Mouse (Mus musculus): ENCODE results near the gene Tmem238.
"Not testable (repeated sequence)": the region's sequence is repeated elsewhere in the genome, so short reads cannot be mapped to it uniquely, and the experiment has no call there.

Tmem238 gene

DNA sequence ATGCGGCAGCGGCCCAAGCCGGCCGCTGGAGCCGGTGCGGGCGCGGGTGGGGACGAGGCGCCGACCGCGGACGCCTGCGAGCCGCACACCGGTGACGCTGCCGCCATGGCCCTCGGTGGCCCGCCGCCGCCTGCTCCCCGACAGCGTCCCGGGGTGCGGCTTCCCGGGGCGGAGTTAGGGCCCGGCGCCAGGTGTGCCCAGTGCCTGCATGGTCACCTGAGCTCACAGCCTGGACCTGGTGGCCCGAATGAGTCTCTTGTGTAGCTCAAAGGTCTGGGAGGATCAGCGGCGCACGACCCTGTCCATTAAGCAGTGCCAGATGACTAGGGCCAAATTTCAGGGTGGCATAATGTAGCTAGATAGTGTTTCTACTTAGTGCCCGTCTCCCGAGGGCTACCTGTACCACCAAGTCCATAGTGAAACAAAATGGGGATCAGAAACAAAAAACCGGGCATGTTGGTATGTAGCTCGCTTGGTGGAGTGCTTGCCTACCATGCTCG, at the start of gene Tmem238:
TSS of gene Tmem238 (minus strand) at position 221 of the 500 bp plus-strand sequence.
- DNase-seq, result peak; percentile 81

DNA sequence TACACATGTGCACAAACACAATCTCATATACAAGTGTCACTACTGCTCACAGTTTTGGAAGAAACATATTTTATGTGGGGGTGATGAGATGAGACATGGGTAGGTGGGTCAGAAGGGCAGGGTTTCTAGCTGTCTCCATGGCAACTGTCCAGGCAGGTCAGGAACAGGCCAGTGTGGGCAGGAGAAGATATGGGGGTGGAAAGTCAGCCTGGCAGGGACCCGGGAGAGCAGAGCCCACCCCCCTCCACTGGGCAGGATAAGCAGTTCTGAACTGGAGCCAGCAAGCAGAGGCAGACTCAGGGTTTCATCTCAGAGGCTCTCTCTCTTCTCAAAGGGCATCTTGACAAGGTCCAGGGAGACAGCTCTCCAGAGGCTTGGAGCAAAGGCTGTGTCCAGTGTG, 48.2 kb upstream of the Tmem238 start:
- peak; percentile 47 for DNase-seq

DNA sequence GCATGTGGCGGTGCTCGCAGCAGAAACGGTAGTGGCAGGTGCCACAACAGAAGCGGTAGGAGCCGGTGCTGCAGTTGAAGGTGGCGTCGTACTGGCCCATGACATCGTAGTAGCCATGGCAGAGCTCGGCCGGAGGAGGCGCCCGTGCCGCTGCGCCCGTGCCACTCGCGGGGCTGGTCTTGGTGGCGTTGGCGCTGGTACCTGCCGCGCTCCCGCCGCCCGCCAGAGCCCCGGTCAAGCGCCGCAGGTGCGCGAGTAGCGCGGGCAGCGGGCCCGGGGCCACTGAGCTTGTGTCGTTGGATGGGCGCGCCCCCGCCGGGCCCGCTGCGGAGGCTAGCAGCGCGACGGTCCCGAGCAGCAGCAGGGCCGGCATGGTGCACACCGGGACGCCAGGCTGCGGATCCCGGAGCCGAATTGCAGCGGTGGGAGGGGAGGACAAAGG, 46.9 kb upstream of the Tmem238 start:
- DNase-seq, result peak; percentile 89

DNA sequence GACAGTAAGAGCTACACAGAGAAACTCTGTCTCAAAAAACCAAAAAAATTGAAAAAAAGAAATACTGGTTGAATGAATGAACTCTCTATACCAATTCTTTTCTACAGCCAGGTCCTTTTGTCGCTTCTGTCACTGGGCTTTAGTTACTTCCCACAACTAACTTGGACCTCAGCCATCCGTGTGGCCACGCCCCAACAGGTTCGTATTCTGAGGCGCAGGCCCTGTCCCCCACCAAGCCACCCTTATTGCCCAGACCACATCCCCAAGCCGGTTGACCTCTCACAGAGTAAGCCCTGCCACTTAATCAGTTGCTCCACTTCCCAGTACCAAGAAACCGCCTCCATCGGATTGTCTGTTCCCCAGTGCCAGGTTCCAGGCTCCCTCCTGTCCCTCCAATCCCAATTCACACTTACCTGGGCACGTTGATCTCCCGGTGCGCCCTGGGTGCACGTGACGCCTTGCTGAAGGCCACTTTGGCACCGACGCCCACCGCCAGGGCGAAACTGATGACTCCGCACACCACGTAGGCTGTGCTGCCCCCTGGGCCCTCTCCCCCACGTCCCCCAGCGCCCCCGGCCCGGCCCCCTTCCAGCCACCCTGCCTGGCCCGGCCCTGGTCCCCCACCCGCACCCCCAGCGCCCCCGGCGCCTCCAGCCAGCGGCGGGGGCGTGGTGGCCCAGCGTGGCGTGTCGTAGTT, 46.3 kb upstream of the Tmem238 start:
- no peak for DNase-seq

DNA sequence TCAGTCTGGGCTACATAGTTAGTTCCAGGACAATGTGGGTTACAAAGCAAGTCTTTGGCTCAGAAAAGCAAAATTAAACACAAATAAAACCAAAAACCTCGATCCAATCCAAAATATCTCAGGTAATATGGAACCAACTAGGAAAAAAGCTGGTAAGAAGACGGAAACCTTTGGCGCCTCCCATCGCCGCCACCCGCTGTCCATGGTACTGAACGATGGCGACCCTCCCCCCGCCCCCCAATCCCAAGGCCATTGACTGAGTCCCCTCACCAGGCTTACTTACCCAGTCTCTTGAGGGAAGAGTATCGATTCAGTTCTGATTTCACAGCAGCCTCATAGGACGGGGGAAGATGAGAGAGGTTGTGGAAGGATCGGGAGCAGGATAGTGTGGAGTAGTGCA, 41.0 kb upstream of the Tmem238 start:
- DNase-seq, result no peak

DNA sequence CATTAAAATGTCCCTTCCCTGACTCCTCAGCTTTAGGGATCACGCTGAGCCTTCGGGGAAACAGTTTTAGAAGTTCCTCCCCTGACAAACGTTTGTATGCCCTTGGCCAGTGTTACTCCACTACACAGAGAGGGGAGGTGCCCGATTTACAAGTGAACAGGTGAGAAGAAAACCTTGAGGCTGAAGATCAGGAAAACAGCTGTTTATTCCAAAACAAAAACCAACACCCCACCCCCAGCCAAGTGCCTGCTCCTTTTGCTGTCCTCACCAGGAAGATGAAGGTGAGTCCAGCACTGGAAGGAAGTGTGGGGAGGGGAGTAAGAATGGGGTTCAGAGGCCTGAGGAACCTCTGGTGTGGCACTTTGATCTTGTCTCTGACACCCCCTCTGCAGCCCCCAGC, 35.9 kb upstream of the Tmem238 start:
- no peak for DNase-seq

DNA sequence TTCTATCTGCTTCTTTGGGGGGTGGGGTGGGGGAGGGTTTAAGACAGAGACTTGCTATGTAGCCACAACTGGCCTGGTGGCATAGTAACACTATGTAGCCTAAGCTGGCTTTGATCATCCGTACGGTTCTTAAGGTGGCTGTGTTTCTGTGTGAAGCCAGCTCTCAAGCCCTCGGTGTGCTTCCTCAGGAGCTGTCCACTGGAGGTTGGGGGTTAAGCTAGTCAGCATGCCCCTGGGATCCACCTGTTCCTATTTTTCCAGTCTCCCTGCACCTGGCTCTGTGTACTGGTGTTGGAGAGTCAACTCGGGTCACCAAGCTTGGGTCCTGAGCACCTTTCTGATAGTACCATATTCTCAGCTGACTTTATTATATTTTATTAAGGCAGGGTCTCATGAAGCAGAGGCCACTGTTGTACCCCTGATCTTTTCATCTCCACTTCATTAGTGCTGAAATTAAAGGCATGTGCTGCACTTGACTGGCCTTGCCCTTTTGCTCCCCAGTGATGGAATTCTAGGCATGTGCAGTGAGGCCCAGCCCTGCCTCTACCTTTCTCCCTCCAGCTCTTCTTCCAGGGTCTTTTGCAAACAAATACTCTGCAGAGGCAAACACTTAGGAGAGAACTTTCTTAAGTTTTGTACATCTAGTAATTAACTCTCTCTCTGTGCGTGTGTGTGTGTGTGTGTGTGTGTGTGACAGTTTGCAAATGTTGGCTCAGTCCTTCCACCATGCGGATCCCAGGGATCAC, 32.9 kb upstream of the Tmem238 start:
- DNase-seq, result no peak

DNA sequence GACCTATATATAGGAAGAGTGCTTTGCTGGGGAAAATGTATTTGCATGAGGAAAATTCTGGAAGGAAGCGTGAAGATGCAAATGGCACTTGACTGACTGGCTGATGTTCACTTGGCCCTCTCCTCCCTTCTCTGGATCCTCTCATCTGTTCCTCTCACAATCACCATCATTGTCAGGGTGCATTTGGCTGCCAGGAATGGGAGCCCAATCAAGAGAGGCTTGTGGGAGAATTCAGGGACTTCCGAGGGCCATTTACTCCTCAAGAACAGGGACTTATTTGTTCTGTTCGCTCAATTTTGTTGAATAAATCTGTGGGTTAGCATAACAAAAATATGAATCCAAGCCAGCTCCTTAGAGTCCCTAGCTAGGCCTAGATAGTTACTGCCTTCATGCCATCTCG, 32.2 kb upstream of the Tmem238 start:
- DNase-seq, result no peak

DNA sequence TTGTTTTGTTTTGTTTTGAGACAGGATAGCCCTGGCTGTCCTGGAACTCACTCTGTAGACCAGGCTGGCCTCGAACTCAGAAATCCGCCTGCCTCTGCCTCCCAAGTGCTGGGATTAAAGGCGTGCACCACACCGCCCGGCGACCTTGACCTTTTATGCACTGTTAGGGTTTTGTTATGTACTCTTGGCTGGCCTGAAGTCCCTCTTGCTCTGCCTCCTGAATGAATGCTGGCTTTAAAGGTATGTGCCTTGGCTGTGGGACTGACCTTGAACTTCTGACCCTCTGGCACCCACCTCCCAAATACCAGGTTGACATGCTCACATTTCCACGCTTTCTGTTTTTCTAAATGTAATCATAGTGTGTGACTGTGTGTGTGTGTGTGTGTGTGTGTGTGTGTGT, 31.5 kb upstream of the Tmem238 start:
- not testable (repeated sequence) for DNase-seq

DNA sequence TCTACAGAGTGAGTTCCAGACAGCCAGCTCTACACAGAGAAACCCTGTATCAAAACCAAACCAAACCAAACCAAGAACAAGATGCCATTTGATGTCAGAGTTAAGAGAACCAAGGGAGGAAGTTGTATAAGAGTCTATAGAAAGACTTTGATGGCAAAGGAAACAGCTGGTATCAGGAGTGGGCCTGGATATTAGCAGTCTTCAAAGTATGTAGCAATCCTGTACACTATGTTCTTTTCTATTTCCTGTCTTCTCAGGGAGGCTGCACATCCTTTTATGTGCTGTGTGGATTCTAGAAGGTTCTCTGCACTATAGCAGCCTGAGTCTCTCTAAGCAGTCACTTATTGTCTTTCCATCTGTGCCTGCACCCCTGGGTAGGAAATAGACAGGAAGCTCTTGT, 27.1 kb upstream of the Tmem238 start:
- DNase-seq, result no peak

DNA sequence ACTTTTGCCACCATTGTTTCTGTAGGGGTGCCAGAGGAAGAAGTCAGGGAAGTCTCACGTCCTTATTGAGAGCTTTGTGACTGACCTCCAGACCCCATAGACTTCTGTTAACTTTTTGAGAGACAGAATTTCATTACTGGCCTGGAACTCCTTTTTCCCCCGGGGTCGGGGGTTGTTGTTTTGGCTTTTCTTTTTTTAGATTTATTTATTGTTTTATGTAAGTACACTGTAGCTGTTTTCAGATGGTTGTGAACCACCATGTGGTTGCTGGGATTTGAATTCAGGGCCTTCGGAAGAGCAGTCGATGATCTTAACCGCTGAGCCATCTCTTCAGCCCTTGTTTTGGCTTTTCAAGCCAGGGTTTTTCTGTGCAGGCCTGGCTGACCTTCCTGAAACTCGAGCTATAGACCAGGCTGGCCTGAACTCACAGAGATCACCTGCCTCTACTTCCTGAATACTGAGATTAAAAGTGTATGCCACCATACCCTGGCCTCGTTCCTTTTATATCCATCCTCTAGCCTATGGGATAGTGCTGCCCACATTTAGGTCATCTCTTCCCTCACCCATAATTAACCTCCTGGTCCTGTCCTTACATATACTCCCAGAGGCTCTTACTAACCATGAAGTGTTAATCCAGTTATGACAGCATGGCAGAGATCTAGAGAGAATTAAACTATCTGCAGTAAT, 23.8 kb upstream of the Tmem238 start:
- DNase-seq, result peak; percentile 51

DNA sequence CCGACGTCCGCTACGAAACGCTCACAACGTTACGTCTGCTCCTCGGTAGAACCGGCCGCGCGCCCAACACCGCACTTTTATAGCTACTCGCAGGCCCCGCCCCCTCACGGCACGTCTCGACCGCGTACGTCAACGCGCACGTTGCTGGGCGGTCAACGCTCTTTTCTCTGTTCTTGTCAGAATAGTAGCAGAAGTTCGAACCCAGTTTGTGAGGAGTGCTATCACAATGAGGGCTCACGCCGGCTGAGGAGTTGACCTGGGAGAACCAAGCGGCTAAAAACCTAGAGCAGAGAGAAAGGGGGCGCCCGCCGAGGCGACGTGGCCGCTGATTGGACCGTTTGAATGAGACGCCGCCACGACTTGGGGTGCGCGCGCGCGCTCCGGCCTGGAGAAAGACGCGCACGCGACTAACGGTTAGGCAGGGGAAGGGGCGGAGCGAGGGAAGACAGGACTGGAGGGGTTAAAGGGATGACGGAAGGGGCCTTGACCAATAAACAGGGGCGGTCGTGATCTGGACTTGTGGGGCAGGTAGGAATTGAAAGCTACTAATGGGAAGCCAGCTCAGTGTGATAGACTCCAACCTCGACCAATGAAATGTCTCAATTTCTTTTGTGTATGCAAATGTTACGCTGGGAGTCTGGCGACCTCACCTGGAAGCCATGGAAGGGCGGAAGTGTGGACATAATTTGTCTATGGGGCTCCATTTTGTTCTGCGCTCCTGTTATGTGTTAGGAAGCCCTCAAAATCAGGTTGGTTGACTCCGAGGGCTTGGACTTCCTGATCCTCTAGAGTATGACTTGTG, 23.0 kb upstream of the Tmem238 start, which contains the start of gene Ube2s:
TSS of gene Ube2s (minus strand) at position 288 of the 802 bp plus-strand sequence.
- DNase-seq, result peak; percentile 99

DNA sequence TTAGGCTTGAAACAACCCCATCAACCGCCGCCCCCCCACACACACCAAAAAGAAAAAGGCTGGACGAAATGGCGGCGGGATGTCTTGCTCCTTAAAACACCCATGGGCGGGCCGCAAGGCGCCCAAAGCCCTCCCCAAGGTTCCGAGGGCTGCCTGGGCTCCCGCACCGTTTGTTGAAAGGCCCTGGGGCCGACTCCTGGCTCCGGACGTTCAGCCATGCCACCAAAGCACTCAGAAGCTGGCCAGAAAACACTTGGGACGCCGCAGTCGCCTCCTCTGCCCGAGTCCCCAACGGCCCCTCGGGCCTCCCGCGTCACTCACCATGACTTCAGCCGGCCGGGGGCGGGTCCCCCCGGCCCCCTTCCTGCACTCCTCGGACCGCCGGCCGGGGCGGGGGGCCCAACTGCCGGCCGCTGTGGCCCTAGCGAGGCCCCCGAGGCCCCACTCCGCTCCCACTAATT, 22.4 kb upstream of the Tmem238 start:
- peak; percentile 76 for DNase-seq

DNA sequence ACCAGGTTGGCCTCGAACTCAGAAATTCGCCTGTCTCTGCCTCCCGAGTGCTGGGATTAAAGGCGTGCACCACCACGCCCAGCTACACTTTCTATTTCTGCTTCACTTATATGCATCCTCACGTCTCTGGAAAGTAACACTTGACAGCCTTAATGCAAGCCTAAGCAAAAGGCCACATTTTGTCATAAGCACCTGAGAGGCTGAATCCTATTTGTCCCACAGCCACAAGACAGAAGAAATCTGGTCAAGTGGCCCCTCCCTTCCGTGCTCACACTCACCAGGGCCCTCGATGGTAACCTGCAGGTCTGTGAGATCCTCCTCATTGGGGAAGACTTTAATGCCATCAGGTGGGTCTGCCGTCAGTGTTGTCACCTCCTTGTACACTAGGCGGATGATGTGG, 21.7 kb upstream of the Tmem238 start:
- DNase-seq, result peak; percentile 34

DNA sequence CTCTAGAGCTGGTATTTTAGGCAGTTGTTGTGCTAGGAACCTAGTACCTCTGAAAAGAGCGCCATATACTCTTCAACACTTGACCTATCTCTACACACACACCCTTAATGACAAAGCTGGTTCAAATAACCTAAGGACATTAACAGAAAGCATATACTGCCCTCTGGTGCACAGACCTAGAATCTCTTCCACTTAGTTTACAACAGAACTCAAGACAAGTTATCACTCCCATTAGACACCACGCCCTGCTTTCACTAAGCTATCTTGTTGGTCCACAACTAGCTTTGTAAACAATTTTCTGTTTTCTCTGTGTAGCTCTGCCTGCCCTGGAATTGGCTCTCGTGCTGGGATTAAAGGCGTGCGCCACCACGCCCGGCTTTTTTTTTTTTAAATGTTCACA, 17.3 kb upstream of the Tmem238 start:
- no peak for DNase-seq

DNA sequence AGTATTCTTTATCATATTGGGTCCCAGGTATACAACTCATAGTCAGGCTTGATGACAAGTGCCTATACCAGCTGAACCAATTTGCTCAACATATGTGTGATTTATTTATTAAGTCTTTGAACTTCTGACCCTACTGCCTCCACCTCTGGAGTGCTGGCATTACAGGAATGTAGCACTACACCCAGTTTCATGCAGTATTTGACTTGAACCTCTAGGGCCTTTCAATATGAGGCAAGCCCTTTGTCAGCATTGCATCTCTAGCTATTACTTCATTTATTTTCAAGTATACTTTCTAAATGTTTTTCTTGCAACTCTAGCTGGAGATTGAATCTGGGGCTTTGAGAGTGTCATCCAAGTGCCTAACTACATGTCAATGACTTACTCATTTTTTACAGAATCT, 12.8 kb upstream of the Tmem238 start:
- DNase-seq, result no peak

DNA sequence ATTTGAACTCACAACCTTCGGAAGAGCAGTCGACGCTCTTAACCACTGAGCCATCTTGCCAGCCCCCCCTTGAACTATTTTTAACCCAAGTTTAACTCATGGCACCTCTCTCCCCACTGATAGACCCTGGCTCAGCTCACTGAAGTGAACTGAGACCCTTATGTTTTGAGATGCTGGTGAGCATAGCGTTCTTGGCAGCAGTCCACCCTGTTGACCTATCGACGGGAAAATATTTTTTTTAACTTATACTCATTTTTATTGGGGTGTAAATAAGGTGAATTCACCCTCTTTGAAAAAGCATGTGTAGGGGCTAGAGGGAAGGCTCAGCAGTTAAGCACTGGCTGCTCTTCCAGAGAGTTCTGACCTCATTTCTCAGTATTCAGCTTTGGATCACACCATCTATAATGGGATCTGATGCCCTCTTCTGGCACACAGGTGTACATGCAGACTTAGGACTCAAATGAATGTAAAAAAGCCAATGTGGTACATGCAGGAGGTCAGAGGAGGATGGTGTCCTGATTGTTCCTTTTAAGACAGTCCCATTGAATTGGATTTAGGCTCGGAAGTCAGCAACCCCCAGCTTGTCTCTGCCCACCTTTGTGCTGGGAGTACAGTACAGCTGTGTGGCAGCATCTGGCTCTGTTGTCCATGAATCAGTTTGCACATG, 6.4 kb upstream of the Tmem238 start:
- DNase-seq, result peak; percentile 34

DNA sequence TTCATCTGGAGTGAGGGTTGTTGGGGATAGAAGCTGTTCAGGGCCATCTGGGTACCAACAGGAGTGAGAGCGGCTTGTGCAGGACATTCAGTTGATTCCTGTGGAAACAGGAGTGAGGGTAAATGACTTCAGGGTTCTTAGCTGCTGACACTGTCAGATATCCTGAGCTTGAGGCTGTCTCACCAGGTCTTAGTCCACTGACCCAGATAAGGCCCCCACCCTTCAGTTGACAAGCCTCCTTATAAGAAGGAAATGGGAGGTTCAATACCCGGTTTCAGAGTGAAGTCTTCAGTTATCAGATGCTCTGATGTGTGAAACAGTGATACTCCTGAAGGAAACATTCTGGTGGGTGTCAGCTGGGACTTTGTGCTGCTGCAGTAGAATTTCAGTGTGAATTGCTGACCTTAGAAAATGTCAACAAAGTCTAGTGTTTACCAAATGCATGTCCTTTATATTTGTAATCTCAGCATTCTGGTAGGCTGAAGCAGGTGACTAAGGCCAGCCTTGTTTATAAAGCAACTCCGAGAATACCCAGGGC, 5.2 kb upstream of the Tmem238 start:
- no peak for DNase-seq

DNA sequence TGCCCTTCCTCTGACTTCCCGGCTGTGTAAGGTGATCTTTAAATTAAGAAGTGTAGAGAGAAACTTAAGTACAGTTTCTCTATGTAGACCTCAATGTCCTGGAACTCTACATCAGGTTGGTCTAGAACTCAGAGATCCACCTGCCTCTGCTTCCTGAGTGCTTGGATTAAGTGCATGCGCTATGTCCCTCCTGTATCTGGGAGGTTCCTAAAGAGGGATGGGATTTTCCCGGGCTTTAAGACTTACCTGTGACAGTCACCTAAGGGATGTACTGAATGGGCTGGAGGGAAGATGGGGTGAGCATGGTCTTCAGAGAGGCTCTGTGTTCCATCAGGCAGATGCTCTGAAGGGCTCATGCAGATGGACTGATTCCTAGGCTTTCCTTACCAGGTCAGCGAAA, 4.2 kb upstream of the Tmem238 start:
- no peak for DNase-seq

DNA sequence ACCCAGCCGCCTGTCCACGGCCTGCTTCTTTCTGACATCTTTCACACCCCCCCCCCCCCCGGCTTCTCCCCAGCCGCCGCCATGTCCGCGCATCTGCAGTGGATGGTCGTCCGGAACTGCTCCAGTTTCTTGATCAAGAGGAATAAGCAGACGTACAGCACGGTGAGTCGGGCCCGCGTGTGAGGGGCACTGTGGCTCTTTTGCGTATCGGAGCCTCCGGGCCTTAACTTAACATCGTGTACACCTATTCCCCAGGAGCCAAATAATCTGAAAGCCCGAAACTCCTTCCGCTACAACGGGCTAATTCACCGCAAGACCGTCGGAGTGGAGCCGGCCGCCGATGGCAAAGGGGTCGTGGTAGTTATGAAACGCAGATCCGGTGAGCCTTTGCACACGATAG, 3.8 kb upstream of the Tmem238 start:
- DNase-seq, result peak; percentile 42

DNA sequence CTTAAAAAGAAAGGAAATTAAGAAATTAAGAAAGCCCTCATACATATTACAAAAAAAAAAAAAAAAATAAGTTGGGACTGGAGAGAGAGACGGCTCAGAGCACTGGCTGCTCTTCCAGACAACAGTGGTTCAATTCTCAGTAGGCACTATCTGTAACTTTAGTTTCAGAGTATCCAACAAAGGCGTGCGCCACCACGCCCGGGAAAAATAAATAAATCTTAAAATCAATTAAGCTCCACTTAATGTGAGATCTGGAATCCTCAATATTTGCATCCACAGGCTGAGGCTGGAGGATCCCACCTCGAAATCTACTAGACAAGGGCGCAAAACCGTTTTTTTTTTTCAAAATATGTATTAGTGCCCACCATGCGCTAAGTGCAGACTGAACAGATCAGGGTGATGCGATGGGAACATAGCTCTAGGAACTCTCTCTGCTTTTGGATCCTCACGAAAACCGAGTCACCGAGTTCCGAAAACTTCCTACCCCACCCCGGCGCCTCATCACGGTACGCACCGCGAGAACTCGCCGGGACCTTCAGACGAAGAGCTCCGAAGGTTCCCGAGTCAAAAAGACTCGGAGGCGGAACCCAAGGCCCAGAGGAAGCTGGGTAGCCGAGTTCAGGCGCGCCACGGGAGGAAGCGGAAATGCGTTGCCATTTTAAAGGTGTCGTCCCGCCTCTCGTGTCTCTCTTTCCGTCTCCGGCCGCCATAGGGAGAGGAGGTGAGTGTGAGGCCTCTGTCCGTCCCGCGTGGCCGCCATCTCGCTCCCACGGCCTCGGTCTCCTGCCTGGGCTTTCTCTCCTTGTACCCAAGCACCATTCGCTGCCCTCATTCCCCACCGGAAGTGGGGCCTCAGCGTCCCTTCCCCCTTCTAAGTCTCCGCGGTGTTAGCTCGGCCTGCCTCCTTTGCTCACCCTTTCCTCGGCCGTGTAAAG, 3.1 kb upstream of the Tmem238 start, which contains the start of gene Rpl28:
TSS of gene Rpl28 (plus strand) at position 597 of the 935 bp plus-strand sequence.
- peak; percentile 94 for DNase-seq
